Mouse (Mus musculus) CD4-positive, CD25-positive, alpha-beta regulatory T cell, adult 2 months (primary cell): ENCODE results near the gene Dusp28.
A peak's percentile ranks its signal among the peaks of the same experiment; 100 is the strongest.

Experiments used
- DNase-seq: peaks from one replicate; pipeline ENCODE4 v3.0.0-alpha.2; 2012; ENCODE audit warnings: low read depth, low spot score

The Dusp28 gene

GRCm38 (mm10) chr1:92907632-92908360 lies 1.0 kb downstream of the Dusp28 start:
- DNase-seq: no peak

- DNase-seq: no peak
Observed at GRCm38 (mm10) chr1:92908664-92909063, 1.9 kb downstream of the Dusp28 start.

- peak; percentile 65 for DNase-seq
Observed at GRCm38 (mm10) chr1:92909068-92909467, 2.3 kb downstream of the Dusp28 start.

- peak; percentile 88 for DNase-seq
Observed at GRCm38 (mm10) chr1:92910239-92910885, 3.6 kb downstream of the Dusp28 start, which contains the start of gene Rnpepl1. Rnpepl1 (plus strand) TSS chr1:92910783.

- peak; percentile 67 for DNase-seq
Observed at GRCm38 (mm10) chr1:92910925-92911720, 4.3 kb downstream of the Dusp28 start.

- no peak for DNase-seq
Observed at GRCm38 (mm10) chr1:92911721-92912138, 4.9 kb downstream of the Dusp28 start.

- DNase-seq: peak; percentile 56
Observed at GRCm38 (mm10) chr1:92912286-92912685, 5.5 kb downstream of the Dusp28 start.

- DNase-seq: no peak
Observed at GRCm38 (mm10) chr1:92914239-92914638, 7.5 kb downstream of the Dusp28 start.

- DNase-seq: no peak
Observed at GRCm38 (mm10) chr1:92914993-92915392, 8.2 kb downstream of the Dusp28 start.

GRCm38 (mm10) chr1:92916725-92917124 lies 9.9 kb downstream of the Dusp28 start:
- DNase-seq: no peak

GRCm38 (mm10) chr1:92919151-92919550 lies 12.4 kb downstream of the Dusp28 start:
- no peak for DNase-seq

- DNase-seq: no peak
Observed at GRCm38 (mm10) chr1:92919775-92920174, 13.0 kb downstream of the Dusp28 start.

- DNase-seq: no peak
Observed at GRCm38 (mm10) chr1:92920474-92921200, 13.9 kb downstream of the Dusp28 start.

GRCm38 (mm10) chr1:92921496-92921895 lies 14.7 kb downstream of the Dusp28 start:
- DNase-seq: no peak

GRCm38 (mm10) chr1:92930171-92930706 lies 23.5 kb downstream of the Dusp28 start:
- DNase-seq: no peak

- DNase-seq: no peak
Observed at GRCm38 (mm10) chr1:92933611-92934010, 26.8 kb downstream of the Dusp28 start.

- peak; percentile 97 for DNase-seq
Observed at GRCm38 (mm10) chr1:92934182-92934827, 27.5 kb downstream of the Dusp28 start, which contains the start of gene Capn10. Capn10 (plus strand) TSS chr1:92934376.

GRCm38 (mm10) chr1:92935054-92935962 lies 28.5 kb downstream of the Dusp28 start:
- DNase-seq: peak; percentile 29

GRCm38 (mm10) chr1:92935977-92936376 lies 29.2 kb downstream of the Dusp28 start:
- DNase-seq: no peak

- DNase-seq: no peak
Observed at GRCm38 (mm10) chr1:92936467-92936866, 29.7 kb downstream of the Dusp28 start.
